Mouse (Mus musculus) MEL (cell line): ENCODE results near the gene Efna4.

Source experiments
- CHD1 ChIP-seq: IDR thresholded peaks from 2 replicates; pipeline ENCODE4 v1.6.1; 2012; ENCODE audit warnings: low read depth, mild to moderate bottlenecking, inconsistent platforms, low read length, improper control_type of control experiment
- E2F4 ChIP-seq: IDR thresholded peaks from 2 replicates; pipeline ENCODE4 v1.6.1; 2011; ENCODE audit warnings: low read depth, low read length, improper control_type of control experiment, borderline replicate concordance
- GATA1 ChIP-seq: IDR thresholded peaks from 2 replicates; pipeline ENCODE4 v1.6.1; 2011; ENCODE audit warnings: low read depth, low read length, improper control_type of control experiment
- KAT2A ChIP-seq: conservative IDR thresholded peaks from 2 replicates; pipeline ENCODE4 v1.6.1; 2012; ENCODE audit warnings: low read depth, low read length, improper control_type of control experiment, inconsistent platforms
- MAFK ChIP-seq: IDR thresholded peaks from 2 replicates; pipeline ENCODE4 v1.6.1; 2011; ENCODE audit warnings: low read depth, mild to moderate bottlenecking, low read length, improper control_type of control experiment, borderline replicate concordance
- ZKSCAN1 ChIP-seq: IDR thresholded peaks from 2 replicates; pipeline ENCODE4 v1.6.1; 2012; ENCODE audit warnings: low read depth, mild to moderate bottlenecking, inconsistent platforms, low read length, improper control_type of control experiment, moderate library complexity

- TF ChIP-seq KAT2A (no peak), CHD1 (no peak), GATA1 (no peak), MAFK (no peak), E2F4 (no peak), ZKSCAN1 (no peak)
These were observed 23.8 kb upstream of the Efna4 start, which contains the start of gene Dcst2 for GRCm38 (mm10) chr3:89361675-89362074.
